Mouse (Mus musculus) ES-Bruce4 (cell line): ENCODE measurements around the gene Lgals2. TPM values are rescaled to one million over a fixed set of nuclear protein-coding genes. Genes with fewer than 3 reads are reported as not detected.
A peak's percentile ranks its signal among the peaks of the same experiment; 100 is the strongest.

Experiments used
- H3K27ac ChIP-seq: 2 replicates; pipeline ENCODE4 v1.5.1; 2012; ENCODE audit warnings: low read length, inconsistent platforms; ENCODE audit not compliant: insufficient read depth
- H3K27me3 ChIP-seq: 2 replicates; pipeline ENCODE4 v1.6.1; 2012; ENCODE audit warnings: mild to moderate bottlenecking, low read length, inconsistent platforms; ENCODE audit not compliant: control insufficient read depth, poor library complexity, insufficient read depth, severe bottlenecking
- H3K36me3 ChIP-seq: 2 replicates; pipeline ENCODE4 v1.6.1; 2012; ENCODE audit warnings: inconsistent platforms, mild to moderate bottlenecking, low read length, moderate library complexity; ENCODE audit not compliant: control insufficient read depth, poor library complexity, insufficient read depth, severe bottlenecking
- H3K4me1 ChIP-seq: one replicate; pipeline ENCODE4 v1.8.1; 2011; ENCODE audit warnings: low read length; ENCODE audit not compliant: control insufficient read depth, insufficient read depth
- H3K4me3 ChIP-seq: 2 replicates; pipeline ENCODE4 v1.5.1; 2011; ENCODE audit warnings: low read depth, mild to moderate bottlenecking, low read length
- H3K9ac ChIP-seq: 2 replicates; pipeline ENCODE4 v1.6.1; 2012; ENCODE audit warnings: low read depth, mild to moderate bottlenecking, inconsistent platforms; ENCODE audit not compliant: poor library complexity, severe bottlenecking
- H3K9me3 ChIP-seq: replicated peaks from 2 replicates; pipeline ENCODE4 v1.6.1; 2012; ENCODE audit warnings: mild to moderate bottlenecking, low read length, inconsistent platforms; ENCODE audit not compliant: control insufficient read depth, poor library complexity, insufficient read depth, severe bottlenecking
- CTCF ChIP-seq: IDR thresholded peaks from one replicate; pipeline ENCODE4 v1.8.1; 2011; ENCODE audit warnings: low read depth, low read length
- EP300 ChIP-seq: IDR thresholded peaks from 2 replicates; pipeline ENCODE4 v1.6.1; 2011; ENCODE audit warnings: low read depth, low read length; ENCODE audit not compliant: insufficient read depth
- POLR2A ChIP-seq: IDR thresholded peaks from one replicate; pipeline ENCODE4 v1.8.1; 2011; ENCODE audit warnings: low read length; ENCODE audit not compliant: insufficient read depth
- polyA plus RNA-seq: library from polyadenylated mRNA; stranded (reverse); fragments of >200 nt; gene quantifications from 2 replicates; pipeline ENCODE4 v1.2.4, GENCODE M21; 2011; ENCODE audit warnings: low read depth; ENCODE audit not compliant: missing spikeins, insufficient read depth, insufficient read length

Lgals2 gene
- polyA plus RNA-seq, 1 experiment: 2.4 TPM

DNA sequence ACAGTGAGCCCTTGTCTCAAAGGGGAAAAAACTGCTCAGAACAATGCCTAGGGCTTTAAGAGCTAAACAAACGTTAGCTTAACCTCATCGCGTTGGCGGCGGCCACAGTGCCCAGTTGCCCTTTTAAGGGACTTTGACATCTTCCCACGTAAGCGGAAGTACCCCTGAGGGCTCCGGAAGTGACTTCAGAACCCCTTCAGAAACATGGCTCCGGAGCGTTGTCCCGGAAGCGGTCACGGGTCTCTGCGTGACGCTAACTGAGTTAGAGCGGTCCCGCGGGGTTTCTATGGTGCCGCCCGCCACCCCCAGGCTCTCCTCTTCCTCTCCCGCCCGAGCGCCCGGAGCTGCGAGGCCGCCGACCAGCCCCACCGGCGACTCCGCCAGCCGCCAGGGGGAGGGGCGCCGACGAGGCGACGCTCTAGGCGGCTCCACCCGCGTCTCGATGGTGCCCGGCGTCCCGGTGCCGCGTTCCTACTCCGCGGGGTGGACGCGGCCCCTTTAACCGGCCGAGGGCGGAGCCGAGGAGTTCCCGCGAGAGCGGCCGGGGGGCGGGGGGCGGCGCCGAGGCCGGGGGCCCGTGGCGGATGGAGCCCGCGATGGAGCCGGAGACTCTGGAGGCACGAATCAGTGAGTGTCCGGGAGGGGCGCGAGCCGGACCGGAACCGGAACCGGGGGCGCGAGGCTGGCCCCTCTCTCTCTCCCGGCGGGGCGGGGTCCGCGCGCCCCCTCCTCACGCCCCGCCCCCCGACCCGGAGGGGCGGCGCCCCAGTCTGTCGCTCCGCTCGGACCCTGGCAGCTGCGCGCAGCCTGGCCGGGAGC lies 21.9 kb upstream of the Lgals2 start, which contains the start of gene Gga1:
TSS of gene Gga1 (plus strand) at position 200 of the 819 bp plus-strand sequence.
- Histone ChIP-seq H3K4me1 (peaks cover 8% of the 10 kb centered on the region), H3K4me3 (peak within 1 kb of the TSS; percentile 95), H3K9me3 (no peaks in the 10 kb centered on the region), H3K27me3 (no peaks in the 10 kb centered on the region), H3K36me3 (no peaks in the 10 kb centered on the region), H3K27ac (peak within 1 kb of the TSS; percentile 56), H3K9ac (peak within 1 kb of the TSS; percentile 82)
- TF ChIP-seq POLR2A (no peak), CTCF (no peak), EP300 (no peak)

DNA sequence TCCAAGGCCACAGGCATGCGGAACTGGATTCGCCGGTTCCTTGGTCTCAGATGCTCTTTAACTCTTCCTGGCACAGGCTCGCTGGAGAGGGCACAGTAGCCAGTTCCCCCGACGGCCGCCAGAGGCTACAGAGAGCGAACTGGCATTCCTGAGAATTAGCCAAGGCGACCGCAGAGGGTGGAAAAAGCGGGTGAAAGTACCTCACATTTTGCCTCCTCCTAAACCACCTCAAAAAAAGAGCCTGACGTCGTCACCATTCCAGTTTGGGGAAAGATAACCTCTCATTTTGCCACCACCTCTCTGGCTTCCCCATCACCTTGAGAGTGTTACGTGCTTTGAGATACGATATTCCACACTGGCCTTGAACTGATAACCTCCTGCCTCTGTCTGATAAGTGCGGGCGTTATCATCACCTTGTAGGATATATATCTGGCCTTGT lies 20.9 kb upstream of the Lgals2 start:
- Histone ChIP-seq H3K27me3 (no peaks in the 10 kb centered on the region), H3K4me1 (peaks cover 8% of the 10 kb centered on the region), H3K4me3 (peak overlapping the region; percentile 95), H3K9ac (peak overlapping the region; percentile 82), H3K36me3 (no peaks in the 10 kb centered on the region), H3K9me3 (no peaks in the 10 kb centered on the region), H3K27ac (peak overlapping the region; percentile 56)
- no peak for TF ChIP-seq EP300
- peak; percentile 23 for TF ChIP-seq CTCF

DNA sequence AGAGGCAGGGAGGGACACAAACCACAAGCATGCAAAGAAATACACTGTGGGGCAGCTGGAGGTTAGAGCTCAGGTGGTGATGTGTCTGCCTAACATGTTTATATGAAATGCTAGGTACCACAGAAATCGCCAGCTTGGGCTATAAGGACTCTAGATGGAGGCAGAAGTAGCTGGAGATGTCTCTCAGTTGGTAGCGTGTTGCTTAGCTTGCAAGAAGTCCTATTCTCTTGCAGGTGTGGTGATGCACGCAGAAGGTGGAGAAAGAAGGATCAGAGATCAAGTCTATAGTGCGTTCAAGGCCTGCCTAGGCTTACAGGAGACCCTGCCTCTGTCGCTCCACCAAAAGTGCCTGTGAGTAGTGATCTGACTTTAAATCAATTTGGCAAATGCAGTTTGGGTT lies 20.2 kb upstream of the Lgals2 start:
- Histone ChIP-seq H3K27ac (peak overlapping the region; percentile 24), H3K27me3 (no peaks in the 10 kb centered on the region), H3K4me1 (peaks cover 8% of the 10 kb centered on the region), H3K4me3 (peak overlapping the region; percentile 31), H3K9me3 (no peaks in the 10 kb centered on the region), H3K9ac (peak overlapping the region; percentile 82), H3K36me3 (no peaks in the 10 kb centered on the region)
- TF ChIP-seq POLR2A: no peak
- no peak for TF ChIP-seq CTCF
- TF ChIP-seq EP300: no peak

- no peak for TF ChIP-seq POLR2A
- TF ChIP-seq CTCF: no peak
- TF ChIP-seq EP300: no peak
- Histone ChIP-seq H3K9me3 (no peaks in the 10 kb centered on the region), H3K9ac (no peak overlapping the region), H3K27me3 (no peaks in the 10 kb centered on the region), H3K36me3 (no peaks in the 10 kb centered on the region), H3K4me1 (peaks cover 8% of the 10 kb centered on the region), H3K4me3 (no peak overlapping the region), H3K27ac (peak overlapping the region; percentile 24)
Observed at GRCm38 (mm10) chr15:78874989-78875388, 19.7 kb upstream of the Lgals2 start.

GRCm38 (mm10) chr15:78873803-78874435 lies 18.6 kb upstream of the Lgals2 start:
- H3K27ac ChIP-seq: 0 out of 2 replicates have a peak overlapping the region, but pooled peaks have one; percentile 24
- H3K4me1 ChIP-seq: peaks cover 8% of the 10 kb centered on the region
- TF ChIP-seq CTCF (peak; percentile 38), POLR2A (no peak), EP300 (no peak)
- no peak overlapping the region for H3K4me3 ChIP-seq
- no peak overlapping the region for H3K9ac ChIP-seq
- no peaks in the 10 kb centered on the region for H3K9me3 ChIP-seq
- H3K36me3 ChIP-seq: no peaks in the 10 kb centered on the region
- no peaks in the 10 kb centered on the region for H3K27me3 ChIP-seq
